Mouse (Mus musculus) embryonic facial prominence, embryonic 14.5 days (tissue): Measurements from ENCODE around the gene Hoxc8. TPM values are rescaled to one million over a fixed set of nuclear protein-coding genes. Genes with fewer than 3 reads are reported as not detected.

Source experiments
- ATAC-seq: fragments of 200-750 bp; cut with Nextera tagmentation; 2 replicates; pipeline ENCODE4 v1.8.0; 2017; ENCODE audit warnings: low read depth, moderate number of reproducible peaks, moderate TSS enrichment
- DNase-seq: peaks from one replicate; pipeline ENCODE4 v3.0.0-alpha.2; 2015; ENCODE audit warnings: low spot score
- H3K27ac ChIP-seq: fragments of 300-500 bp; sonication (generic); replicated peaks from 2 replicates; pipeline ENCODE4 v1.5.1; 2014; ENCODE audit warnings: low read depth, mild to moderate bottlenecking, low read length, moderate library complexity
- H3K27me3 ChIP-seq: fragments of 300-500 bp; sonication (generic); replicated peaks from 2 replicates; pipeline ENCODE4 v1.6.1; 2014; ENCODE audit warnings: low read length; ENCODE audit not compliant: control insufficient read depth, insufficient read depth
- H3K36me3 ChIP-seq: fragments of 300-500 bp; sonication (generic); 2 replicates; pipeline ENCODE4 v1.6.1; 2014; ENCODE audit warnings: low read length, mixed read lengths; ENCODE audit not compliant: control insufficient read depth, insufficient read depth
- H3K4me1 ChIP-seq: fragments of 300-500 bp; sonication (generic); 2 replicates; pipeline ENCODE4 v1.6.1; 2014; ENCODE audit warnings: antibody characterized with exemption, low read length; ENCODE audit not compliant: control insufficient read depth, insufficient read depth
- H3K4me2 ChIP-seq: fragments of 300-500 bp; sonication (generic); 2 replicates; pipeline ENCODE4 v1.6.1; 2014; ENCODE audit warnings: low read depth, mild to moderate bottlenecking, low read length, moderate library complexity, mixed read lengths
- H3K4me3 ChIP-seq: fragments of 300-500 bp; sonication (generic); 2 replicates; pipeline ENCODE4 v1.5.1; 2014; ENCODE audit warnings: low read depth, mild to moderate bottlenecking, low read length
- H3K9ac ChIP-seq: fragments of 300-500 bp; sonication (generic); 2 replicates; pipeline ENCODE4 v1.6.1; 2014; ENCODE audit warnings: low read depth, mild to moderate bottlenecking, low read length, moderate library complexity, mixed read lengths
- H3K9me3 ChIP-seq: fragments of 300-500 bp; sonication (generic); 2 replicates; pipeline ENCODE4 v1.6.1; 2016; ENCODE audit warnings: low read length; ENCODE audit not compliant: control insufficient read depth
- WGBS: fragments of 180-500 bp; shearing (Covaris S2); extraction: QIAGEN DNeasy Blood & Tissue Kit; methylation state at CpG from one replicate; pipeline ENCODE4 v1.1.7; 2014; 5-methylcytosine and 5-hydroxymethylcytosine counted together
- microRNA counts: library from miRNA; unstranded; fragments of <30 nt; microRNA quantifications from one replicate; lab custom pipeline; 2017
- microRNA-seq: library from miRNA; unstranded; fragments of <30 nt; microRNA quantifications from one replicate; pipeline ENCODE4, GENCODE M21; 2016; ENCODE audit warnings: borderline number of aligned reads
- polyA plus RNA-seq: library from polyadenylated mRNA; unstranded; fragments of >200 nt; fragmentation: Nextera tagmentation; extraction: Ambion mirVana; gene quantifications from 2 replicates; pipeline ENCODE4 v1.2.1, GENCODE M21; 2014

The Hoxc8 gene
- polyA plus RNA-seq, 1 experiment from 2014 or later, result not detected

- Histone ChIP-seq H3K4me3 (peak overlapping the region; percentile 27; the same call in 1 of the 2 replicates), H3K9me3 (no peaks in the 10 kb centered on the region), H3K4me1 (no peaks in the 10 kb centered on the region), H3K36me3 (no peaks in the 10 kb centered on the region), H3K9ac (no peak overlapping the region), H3K27ac (no peak overlapping the region), H3K27me3 (peaks cover 99% of the 10 kb centered on the region), H3K4me2 (no peak overlapping the region)
- DNase-seq (no peak), ATAC-seq (no peak)
- WGBS, result 0% methylated on average over 14 of the region's 14 CpGs
Measured at GRCm38 (mm10) chr15:103035548-103035881, 45.1 kb downstream of the Hoxc8 start.

- Histone ChIP-seq H3K27ac (no peak overlapping the region), H3K4me2 (no peak overlapping the region), H3K4me1 (no peaks in the 10 kb centered on the region), H3K9ac (no peak overlapping the region), H3K9me3 (no peaks in the 10 kb centered on the region), H3K4me3 (no peak overlapping the region), H3K27me3 (peaks cover 99% of the 10 kb centered on the region), H3K36me3 (no peaks in the 10 kb centered on the region)
- WGBS, result 18% methylated on average over 1 of the region's 1 CpGs
- DNase-seq (no peak), ATAC-seq (no peak)
Measured at GRCm38 (mm10) chr15:103037579-103037978, 47.2 kb downstream of the Hoxc8 start.

DNA sequence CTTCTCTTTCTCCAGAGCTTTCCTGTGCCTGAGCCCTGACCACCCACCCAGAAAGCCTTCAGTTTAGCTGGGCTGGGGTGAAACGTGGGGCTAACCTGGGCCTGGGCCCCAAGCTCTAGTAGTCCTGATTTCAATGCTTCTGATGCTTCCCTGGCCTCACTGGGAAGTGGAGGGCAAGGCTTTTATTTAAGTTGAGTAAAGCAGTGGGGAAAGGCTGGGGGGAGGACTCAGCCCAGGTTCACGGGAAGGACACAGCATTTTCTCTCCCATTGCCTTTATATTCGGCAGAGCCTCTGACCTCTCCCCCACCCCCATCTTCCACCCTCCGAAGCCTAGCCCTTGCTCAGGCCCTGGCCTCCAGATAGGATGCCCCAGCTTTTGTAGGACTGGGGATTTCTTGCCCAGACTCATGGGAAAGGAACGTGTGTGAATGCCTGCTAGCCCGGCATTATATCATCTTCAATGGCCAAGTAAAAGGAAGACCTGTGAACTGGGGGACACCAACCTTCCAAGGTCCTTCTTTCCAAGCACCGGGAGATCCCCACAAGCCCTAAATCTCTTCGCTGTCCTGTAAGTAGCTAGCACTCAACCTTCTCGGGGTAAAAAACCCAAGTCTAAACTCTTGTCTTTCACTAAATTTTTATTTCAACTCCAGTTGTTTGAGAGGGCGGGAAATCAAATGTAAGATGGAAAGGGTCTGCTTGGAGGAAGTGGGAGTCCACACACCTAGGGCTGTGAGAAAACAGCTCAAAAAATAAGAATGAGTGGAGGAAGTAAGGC, 48.5 kb downstream of the Hoxc8 start:
- WGBS, result 15% methylated on average over 10 of the region's 10 CpGs
- ATAC-seq (no peak), DNase-seq (no peak)
- Histone ChIP-seq H3K27ac (no peak overlapping the region), H3K4me3 (no peak overlapping the region), H3K4me2 (no peak overlapping the region), H3K4me1 (no peaks in the 10 kb centered on the region), H3K36me3 (no peaks in the 10 kb centered on the region), H3K9ac (no peak overlapping the region), H3K9me3 (no peaks in the 10 kb centered on the region), H3K27me3 (peaks cover 99% of the 10 kb centered on the region)

- Histone ChIP-seq H3K9ac (no peak overlapping the region), H3K36me3 (no peaks in the 10 kb centered on the region), H3K27me3 (peaks cover 99% of the 10 kb centered on the region), H3K4me2 (no peak overlapping the region), H3K4me1 (no peaks in the 10 kb centered on the region), H3K4me3 (no peak overlapping the region), H3K27ac (no peak overlapping the region), H3K9me3 (no peaks in the 10 kb centered on the region)
- DNase-seq, result no peak
- no peak for ATAC-seq
- WGBS, result 11% methylated on average over 3 of the region's 3 CpGs
Measured at GRCm38 (mm10) chr15:103039609-103040008, 49.2 kb downstream of the Hoxc8 start.

DNA sequence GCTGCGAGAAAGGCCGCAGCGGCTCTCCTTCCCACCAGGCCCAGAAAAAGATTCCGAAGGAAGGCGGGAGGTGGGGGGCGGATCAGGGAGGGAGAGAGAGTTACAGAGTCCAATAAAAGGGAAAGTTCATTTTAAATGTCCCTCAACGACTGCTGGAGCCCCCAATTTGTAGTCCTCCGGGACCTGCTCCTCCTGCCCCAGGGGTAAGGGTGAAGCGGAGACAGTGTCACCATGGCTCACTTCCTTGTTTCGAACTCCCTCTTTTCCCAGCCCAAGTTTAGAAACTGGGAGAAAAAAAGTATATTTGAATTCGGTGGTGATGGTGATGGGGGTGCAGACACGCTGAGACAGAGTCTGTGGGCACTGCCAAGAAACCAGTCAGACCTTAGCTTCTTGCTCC, 50.2 kb downstream of the Hoxc8 start:
- Histone ChIP-seq H3K27me3 (peaks cover 99% of the 10 kb centered on the region), H3K4me2 (no peak overlapping the region), H3K27ac (no peak overlapping the region), H3K4me1 (no peaks in the 10 kb centered on the region), H3K36me3 (no peaks in the 10 kb centered on the region), H3K9me3 (no peaks in the 10 kb centered on the region), H3K9ac (no peak overlapping the region), H3K4me3 (no peak overlapping the region)
- 11% methylated on average over 11 of the region's 12 CpGs for WGBS
- ATAC-seq, result no peak
- no peak for DNase-seq

GRCm38 (mm10) chr15:103041613-103042012, 51.2 kb downstream of the Hoxc8 start:
- no peak overlapping the region for H3K27ac ChIP-seq
- H3K4me3 ChIP-seq, result no peak overlapping the region
- ATAC-seq, result no peak
- no peaks in the 10 kb centered on the region for H3K36me3 ChIP-seq
- no peak overlapping the region for H3K9ac ChIP-seq
- H3K4me1 ChIP-seq, result no peaks in the 10 kb centered on the region
- DNase-seq, result no peak
- WGBS, result 13% methylated on average over 5 of the region's 5 CpGs
- peaks cover 99% of the 10 kb centered on the region for H3K27me3 ChIP-seq
- H3K4me2 ChIP-seq, result no peak overlapping the region
- no peaks in the 10 kb centered on the region for H3K9me3 ChIP-seq

DNA sequence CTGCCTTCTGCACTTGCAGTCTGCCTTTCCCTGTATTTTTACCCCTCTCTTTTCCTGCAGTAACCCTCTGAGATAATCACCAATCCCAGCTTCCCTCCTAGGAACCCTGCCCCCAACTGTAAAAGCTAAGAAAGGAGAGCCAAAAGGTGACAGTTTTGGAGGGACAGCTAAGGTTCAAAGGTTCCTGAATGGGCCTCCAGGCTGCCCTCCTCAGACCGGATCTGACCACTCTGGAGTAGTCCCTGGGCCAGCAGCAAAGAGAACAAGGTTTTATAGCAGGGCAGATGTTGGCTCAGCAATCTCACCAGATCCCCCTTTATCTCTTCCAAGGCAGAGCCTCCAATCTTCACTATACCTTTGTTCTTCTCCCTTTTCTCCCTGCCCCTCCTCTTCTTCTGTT, 51.8 kb downstream of the Hoxc8 start:
- DNase-seq, result no peak
- no peak overlapping the region for H3K27ac ChIP-seq

More for the DNA sequence above, 51.8 kb downstream of the Hoxc8 start:
- H3K4me3 ChIP-seq, result no peak overlapping the region
- H3K4me1 ChIP-seq, result no peaks in the 10 kb centered on the region
- no peaks in the 10 kb centered on the region for H3K36me3 ChIP-seq
- H3K9me3 ChIP-seq, result no peaks in the 10 kb centered on the region
- WGBS, result 11% methylated on average over 1 of the region's 1 CpGs
- peaks cover 97% of the 10 kb centered on the region for H3K27me3 ChIP-seq
- ATAC-seq, result no peak
- no peak overlapping the region for H3K9ac ChIP-seq
- H3K4me2 ChIP-seq, result no peak overlapping the region

MicroRNAs encoded within 50 kb of the gene (microRNA counts, 519-probe panel; counts per million panel counts)
- microRNA mmu-miR-615-3p (lab: Ali Mortazavi, UCI) (19.3 counts per million), microRNA mmu-miR-615-5p (lab: Ali Mortazavi, UCI) (19.3 counts per million)

Small RNA genes lying within 50 kb of the gene (microRNA-seq; reads per million reads assigned to microRNA genes)
- 2.7 reads per million, percentile 13 among the genes with 10 or more reads in this experiment for gene Mir196a-2
- gene Mir615, result 98.9 reads per million, percentile 51 among the genes with 10 or more reads in this experiment

Other genes with a start within 250 kb of the Hoxc8 start
- 0.89 and 1.1 TPM in 2 replicates for gene Hoxc13, start 69.5 kb upstream of the Hoxc8 start, polyA plus RNA-seq
- gene Hoxc12, start 53.9 kb upstream of the Hoxc8 start, polyA plus RNA-seq, result not detected in 2 replicates
- not detected in 2 replicates for gene Hoxc11, start 36.2 kb upstream of the Hoxc8 start, polyA plus RNA-seq
- gene Hoxc10, start 23.8 kb upstream of the Hoxc8 start, polyA plus RNA-seq, result not detected in 2 replicates
- gene Hoxc5, start 23.2 kb upstream of the Hoxc8 start, polyA plus RNA-seq, result 0.96 and 2.8 TPM in 2 replicates
- not detected in 2 replicates for gene Hoxc9, start 14.2 kb upstream of the Hoxc8 start, polyA plus RNA-seq
- 0.25 and 0.93 TPM in 2 replicates for gene Hoxc6, start 7.7 kb downstream of the Hoxc8 start, polyA plus RNA-seq
- 2.5 and 4.0 TPM in 2 replicates for gene Hoxc4, start 28.3 kb downstream of the Hoxc8 start, polyA plus RNA-seq
- 14.9 and 18.4 TPM in 2 replicates for gene Smug1, start 176.5 kb downstream of the Hoxc8 start, polyA plus RNA-seq
- 112 and 126 TPM in 2 replicates for gene Cbx5, start 249.2 kb downstream of the Hoxc8 start, polyA plus RNA-seq
- 573 and 661 TPM in 2 replicates for gene Hnrnpa1, start 249.8 kb downstream of the Hoxc8 start, polyA plus RNA-seq